Mouse (Mus musculus): Measurements from ENCODE around the gene Hsf5.

DNA sequence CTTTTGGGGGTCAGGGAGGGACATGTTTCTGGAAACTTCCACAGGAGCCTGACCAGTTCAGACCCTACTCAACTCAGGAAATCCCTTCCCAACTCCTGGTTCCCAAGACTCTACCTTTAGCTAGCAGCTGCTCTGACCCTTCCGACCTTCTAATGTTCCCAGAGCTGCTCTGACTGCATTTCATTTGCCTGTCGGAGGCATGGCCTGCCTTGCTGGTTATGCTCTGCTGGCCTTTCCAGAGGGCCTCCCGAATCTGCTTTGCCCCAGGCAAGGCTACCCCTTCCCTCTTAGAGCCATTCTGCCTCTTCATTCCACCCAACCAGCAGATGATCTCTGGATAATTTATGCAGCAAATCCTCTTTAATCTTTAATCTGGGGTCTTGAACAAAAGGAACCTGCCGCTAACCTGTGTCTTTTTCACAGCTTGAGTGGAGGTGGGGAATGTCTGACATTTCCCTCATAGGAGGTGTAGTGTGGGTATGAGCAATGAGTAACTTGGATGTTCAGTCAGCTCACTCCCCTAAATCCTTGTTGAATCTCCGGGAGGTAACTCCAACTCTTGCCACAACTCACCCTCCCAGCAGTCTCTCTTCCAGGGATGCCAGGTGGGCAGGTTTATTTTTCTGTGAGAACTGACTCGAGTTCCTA is 39.2 kb upstream of the Hsf5 start:
- TF ChIP-seq CTCF (IDR thresholded peaks at IDR 0.05; ENCODE audit: low read depth) (no peak), EP300 (IDR thresholded peaks at IDR 0.05; ENCODE audit: low read depth) (no peak)

Measured in liver, embryonic 14.5 days (tissue).